Mouse (Mus musculus) right cerebral cortex, postnatal 14 days (tissue): ENCODE data around the gene Tmem72.
A peak's percentile ranks its signal among the peaks of the same experiment; 100 is the strongest.

ENCODE experiments used
- DNase-seq: peaks from one replicate; pipeline ENCODE4 v3.0.0; 2022

Tmem72 gene

GRCm38 (mm10) chr6:116716666-116717065 lies at the start of gene Tmem72:
Gene Tmem72, minus strand, starts transcription at chr6:116716913.
- DNase-seq, result no peak

DNA sequence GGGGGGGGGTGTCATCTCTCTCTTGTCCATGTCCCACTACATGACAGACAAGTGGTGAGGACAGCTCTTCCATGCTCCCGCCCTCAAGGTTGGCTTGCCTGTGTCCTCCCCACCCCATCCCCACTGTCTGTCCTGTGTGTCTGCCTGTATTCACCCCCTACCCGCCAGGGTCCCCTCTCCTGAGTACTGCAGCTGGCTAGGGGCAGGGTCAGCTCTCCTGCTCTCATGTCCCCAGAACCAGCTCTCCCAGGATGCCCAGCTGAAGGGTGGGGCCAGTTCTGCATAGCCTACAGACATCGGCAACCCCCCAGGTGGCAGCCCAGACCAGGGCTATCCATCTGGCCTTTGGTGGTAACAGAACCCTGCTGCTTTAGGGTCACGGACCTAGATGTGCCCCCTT lies 47.8 kb upstream of the Tmem72 start:
- DNase-seq, result no peak

GRCm38 (mm10) chr6:116762333-116762732 lies 45.6 kb upstream of the Tmem72 start:
- DNase-seq, result no peak

GRCm38 (mm10) chr6:116760181-116760580 lies 43.5 kb upstream of the Tmem72 start:
- DNase-seq, result no peak

- DNase-seq, result no peak
Measured at GRCm38 (mm10) chr6:116756364-116756763, 39.7 kb upstream of the Tmem72 start.

GRCm38 (mm10) chr6:116738046-116738445 lies 21.3 kb upstream of the Tmem72 start:
- DNase-seq, result no peak

- DNase-seq, result no peak
Measured at GRCm38 (mm10) chr6:116735361-116735760, 18.6 kb upstream of the Tmem72 start.

- DNase-seq, result no peak
Measured at GRCm38 (mm10) chr6:116733577-116733976, 16.9 kb upstream of the Tmem72 start.

DNA sequence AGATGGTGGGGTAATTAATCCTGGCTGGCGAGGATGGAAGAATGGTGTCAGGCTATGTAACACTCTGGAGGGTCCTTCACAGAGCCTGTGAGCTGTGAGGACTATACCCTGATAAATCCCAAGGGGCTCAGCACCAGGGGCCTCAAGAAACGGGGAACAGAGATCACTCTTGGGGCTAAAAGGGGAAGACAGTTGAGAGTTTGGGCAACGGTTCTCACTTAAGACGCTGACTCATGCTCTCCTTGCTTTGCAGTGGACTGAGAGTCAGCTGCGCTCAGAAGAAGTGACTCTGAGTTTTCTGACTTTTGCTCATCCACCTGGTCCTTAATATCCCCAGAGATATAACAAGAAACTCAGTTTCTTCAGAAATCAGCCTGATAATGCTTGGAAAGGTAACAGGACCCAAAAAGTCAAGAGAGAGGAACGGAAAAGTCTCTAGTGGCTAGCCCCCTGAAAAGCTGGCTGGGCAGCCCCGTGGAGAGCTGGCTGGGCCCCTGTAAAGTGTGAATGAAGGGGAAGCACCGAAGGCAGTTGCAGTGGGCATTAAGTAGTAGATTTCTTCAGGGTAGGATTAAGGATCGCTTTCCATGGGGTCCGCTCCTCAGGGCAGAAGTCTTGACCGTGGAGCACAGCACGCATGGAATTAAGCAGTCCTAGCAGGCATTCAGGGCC lies 7.9 kb upstream of the Tmem72 start:
- DNase-seq, result no peak

- DNase-seq, result no peak
Measured at GRCm38 (mm10) chr6:116718920-116719319, 2.2 kb upstream of the Tmem72 start.

- no peak for DNase-seq
Measured at GRCm38 (mm10) chr6:116718361-116718760, 1.6 kb upstream of the Tmem72 start.

DNA sequence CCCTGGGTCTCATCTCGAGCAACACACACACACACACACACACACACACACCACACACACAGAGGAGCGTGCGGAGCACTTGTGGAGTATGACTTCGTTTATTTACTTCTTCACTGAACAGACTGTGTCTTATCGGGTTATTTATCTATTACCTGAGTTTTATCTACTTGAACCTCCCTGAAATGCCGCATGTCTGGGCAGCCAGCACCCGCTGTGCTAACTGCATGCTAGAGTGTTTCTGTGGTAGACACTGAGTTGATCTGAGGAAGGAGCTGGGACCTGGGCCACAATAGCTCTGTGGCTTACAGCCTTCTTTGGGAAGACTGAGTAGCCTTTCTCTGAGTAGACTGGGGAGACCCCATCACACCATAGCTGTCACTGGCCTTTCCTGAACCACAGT lies 1.1 kb upstream of the Tmem72 start:
- no peak for DNase-seq

DNA sequence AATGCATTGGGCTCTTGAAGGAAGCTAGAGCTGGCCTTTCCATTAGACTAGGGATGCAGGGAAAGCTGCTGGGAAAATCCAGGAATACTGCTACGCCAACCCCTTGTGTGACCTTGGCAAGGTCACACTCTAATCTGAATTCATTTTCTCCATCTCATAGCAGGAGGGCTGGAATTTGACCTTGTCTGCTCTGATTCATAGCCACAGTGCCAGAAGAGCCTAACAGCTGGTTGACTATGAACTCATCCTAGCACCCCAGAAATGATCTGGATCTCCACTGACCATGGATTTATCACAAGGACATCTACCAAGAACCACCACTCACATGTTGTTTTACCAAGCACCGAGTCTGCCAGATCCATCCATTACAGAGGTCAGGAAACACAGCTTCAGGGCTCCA lies 1.5 kb downstream of the Tmem72 start:
- DNase-seq, result no peak

- no peak for DNase-seq
Measured at GRCm38 (mm10) chr6:116714576-116714975, 2.1 kb downstream of the Tmem72 start.

DNA sequence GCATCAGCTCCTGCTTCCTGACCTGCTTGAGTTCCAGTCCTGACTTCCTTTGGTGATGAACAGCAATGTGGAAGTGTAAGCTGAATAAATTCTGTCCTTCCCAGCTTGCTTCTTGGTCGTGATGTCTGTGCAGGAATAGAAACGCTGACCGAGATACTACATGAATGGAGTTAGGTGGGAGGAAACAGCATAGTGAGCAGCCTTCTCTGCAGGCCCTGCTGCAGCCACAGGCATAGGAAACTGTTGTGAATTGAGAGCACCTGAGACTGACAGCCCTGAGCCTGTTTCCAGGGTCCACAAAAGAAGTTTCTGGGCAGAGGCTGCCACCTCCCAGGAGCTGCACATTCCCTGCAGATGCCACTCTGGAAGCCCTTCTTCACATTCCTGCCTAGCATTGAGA lies 2.7 kb downstream of the Tmem72 start:
- DNase-seq, result no peak

DNA sequence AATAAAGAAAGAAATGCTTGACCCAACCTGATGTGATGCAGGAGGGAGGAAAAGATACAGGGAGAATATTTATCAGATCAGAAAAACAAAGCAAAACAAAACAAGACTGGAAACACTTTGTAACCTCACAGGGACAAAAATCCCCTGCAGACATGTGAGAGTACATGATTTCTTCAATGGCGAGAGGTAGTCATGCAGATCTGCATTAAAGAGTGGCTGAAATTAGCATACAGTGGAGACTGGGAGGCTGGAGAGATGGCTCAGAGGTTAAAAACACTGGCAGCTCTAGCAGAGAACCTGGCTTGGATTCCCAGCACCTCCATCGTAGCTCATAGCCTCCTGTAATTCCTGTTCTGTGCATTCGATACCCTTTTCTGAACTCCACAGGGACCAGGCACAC lies 4.2 kb downstream of the Tmem72 start:
- no peak for DNase-seq

- DNase-seq, result no peak
Measured at GRCm38 (mm10) chr6:116712062-116712461, 4.7 kb downstream of the Tmem72 start.

DNA sequence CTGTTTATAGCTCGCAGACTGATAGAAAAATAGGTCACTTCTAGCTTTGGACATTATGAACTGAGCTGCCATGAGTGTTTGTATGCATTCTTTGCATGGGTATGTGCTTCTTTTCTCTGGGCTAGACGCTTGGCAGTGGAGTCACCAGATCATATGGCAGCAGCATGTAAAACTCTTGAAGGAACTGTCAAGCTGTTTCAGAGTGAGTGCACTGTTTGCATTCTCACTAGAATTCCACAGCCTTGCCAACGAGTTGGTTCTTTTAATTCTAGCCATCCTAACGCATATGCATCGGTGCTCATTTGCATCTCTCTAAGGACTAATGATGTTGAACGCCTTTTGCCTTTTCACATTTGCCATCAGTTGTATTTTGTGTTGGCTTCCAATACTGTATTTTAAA lies 12.4 kb downstream of the Tmem72 start:
- DNase-seq, result no peak

- no peak for DNase-seq
Measured at GRCm38 (mm10) chr6:116700821-116701220, 15.9 kb downstream of the Tmem72 start.

DNA sequence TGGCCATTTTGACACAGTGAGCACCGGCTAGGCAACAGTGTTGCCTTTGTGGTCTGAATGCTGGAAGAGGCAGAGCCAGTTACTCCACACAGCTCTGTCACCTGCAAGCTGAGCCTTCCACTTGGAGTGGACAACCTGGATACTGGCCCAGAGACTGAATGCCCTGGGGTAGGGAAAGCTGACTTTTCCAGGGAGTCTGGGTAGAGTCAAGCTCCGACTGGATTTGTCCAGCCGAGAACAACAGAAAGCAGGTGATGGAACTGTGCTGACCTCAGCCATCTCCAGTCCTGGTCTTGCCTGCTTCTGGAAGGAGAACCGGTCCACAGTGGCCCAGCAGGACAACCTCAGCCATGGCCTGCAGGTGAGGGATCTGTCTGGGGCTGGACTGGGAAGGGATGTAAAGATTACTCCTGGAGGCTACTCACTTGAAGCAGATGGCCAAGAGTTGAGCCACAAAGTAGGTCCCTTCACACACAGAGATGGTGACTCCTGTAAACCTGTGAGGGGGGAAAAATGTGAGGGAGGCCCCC lies 18.8 kb downstream of the Tmem72 start:
- DNase-seq, result no peak

- DNase-seq, result no peak
Measured at GRCm38 (mm10) chr6:116697413-116697812, 19.3 kb downstream of the Tmem72 start.

- DNase-seq, result no peak
Measured at GRCm38 (mm10) chr6:116694346-116694745, 22.4 kb downstream of the Tmem72 start.

- DNase-seq, result no peak
Measured at GRCm38 (mm10) chr6:116693639-116694038, 23.1 kb downstream of the Tmem72 start.

DNA sequence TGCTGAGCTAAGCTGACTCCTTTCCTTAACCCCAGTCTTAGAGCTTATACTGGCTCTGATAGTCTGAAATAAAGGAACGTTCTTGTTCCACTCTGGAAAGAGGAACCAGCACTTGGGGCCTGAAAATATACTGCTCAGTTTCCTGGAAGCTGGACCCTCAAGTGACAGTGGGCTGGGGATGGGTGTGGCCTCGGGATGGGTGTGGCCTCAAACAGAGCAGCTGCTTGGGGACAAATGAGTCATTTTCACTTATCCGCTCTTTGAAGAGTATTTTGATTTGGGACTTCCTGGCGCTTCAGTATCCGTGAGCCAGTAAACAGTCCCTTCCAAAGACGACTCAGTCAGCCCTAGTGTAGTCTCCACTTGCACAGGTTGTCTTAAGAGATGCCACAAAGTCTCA lies 34.4 kb downstream of the Tmem72 start:
- peak; percentile 26 for DNase-seq
